Mouse (Mus musculus) cortical plate, adult 2 months (tissue): ENCODE measurements around the gene Cacng8.

ENCODE experiments used
- CTCF ChIP-seq: fragments of 200-500 bp; IDR thresholded peaks from 2 replicates; pipeline ENCODE4 v1.5.1; 2011; ENCODE audit warnings: mild to moderate bottlenecking, control low read depth, low read length; ENCODE audit not compliant: insufficient read depth; ENCODE audit errors: extremely low read depth
- POLR2A ChIP-seq: fragments of 200-500 bp; IDR thresholded peaks from 2 replicates; pipeline ENCODE4 v1.6.1; 2011; ENCODE audit warnings: mild to moderate bottlenecking, low read length, control low read depth; ENCODE audit not compliant: insufficient read depth; ENCODE audit errors: extremely low read depth

DNA sequence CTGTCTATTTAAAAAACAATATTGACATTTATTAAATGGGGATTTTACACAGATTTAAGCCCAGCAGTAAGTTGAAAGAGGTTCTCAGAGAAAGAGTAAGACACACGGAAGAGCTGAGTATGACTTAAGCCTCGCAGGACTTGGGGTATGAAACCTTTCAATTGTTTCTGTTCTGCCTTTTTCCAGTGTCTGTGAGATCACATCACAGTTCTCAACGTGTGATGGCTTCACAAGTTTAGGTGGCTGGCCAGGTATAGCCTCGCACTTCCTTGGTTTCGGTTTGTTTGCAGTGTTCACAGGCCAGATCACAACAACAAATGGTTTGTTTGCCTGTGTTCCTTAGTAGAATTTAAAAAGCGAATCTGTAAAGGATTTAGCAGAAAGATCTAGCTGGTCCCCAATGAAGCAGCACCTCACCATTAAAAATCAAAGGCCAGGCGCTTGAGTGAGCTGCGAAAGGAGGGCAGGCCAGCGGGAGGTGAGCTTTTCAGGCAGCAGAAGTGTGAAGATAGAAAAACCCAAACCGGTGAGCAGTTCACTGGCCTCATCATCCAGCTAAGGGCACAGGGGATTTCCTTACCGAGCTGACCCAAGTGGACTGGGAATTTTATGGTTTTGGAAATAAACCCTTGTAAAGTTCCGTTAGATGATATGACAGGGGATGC lies 62.5 kb downstream of the Cacng8 start:
- TF ChIP-seq CTCF: no peak
- no peak for TF ChIP-seq POLR2A
